Mouse (Mus musculus): ENCODE data around the gene Nkx6-2.

GRCm38 (mm10) chr7:139582595-139582994, at the start of gene Nkx6-2:
- TF ChIP-seq TCF12 (IDR thresholded peaks at IDR 0.05; ENCODE audit: insufficient read depth, poor library complexity, severe bottlenecking) (no peak), POLR2A (IDR thresholded peaks at IDR 0.05; ENCODE audit: insufficient read length, low read depth) (no peak), MAX (IDR thresholded peaks at IDR 0.05; ENCODE audit: low read depth) (no peak), E2F4 (IDR thresholded peaks at IDR 0.05; ENCODE audit: insufficient read depth) (no peak), POLR2AphosphoS2 (IDR thresholded peaks at IDR 0.05; ENCODE audit: insufficient read length, low read depth) (no peak), USF1 (IDR thresholded peaks at IDR 0.05; ENCODE audit: low read depth) (no peak), REST (IDR thresholded peaks at IDR 0.05; ENCODE audit: insufficient read depth, insufficient read length) (no peak), CEBPB (IDR thresholded peaks at IDR 0.05; ENCODE audit: insufficient read depth, poor library complexity, severe bottlenecking) (no peak)
